Mouse (Mus musculus): ENCODE data around the gene Zfhx3. TPM values are rescaled to one million over a fixed set of nuclear protein-coding genes. Genes with fewer than 3 reads are reported as not detected.
"Not testable (repeated sequence)": the region's sequence is repeated elsewhere in the genome, so short reads cannot be mapped to it uniquely, and the experiment has no call there.

Zfhx3 gene
- total RNA-seq (2021): 1 to 10 TPM; 4.3 to 4.4 TPM

DNA sequence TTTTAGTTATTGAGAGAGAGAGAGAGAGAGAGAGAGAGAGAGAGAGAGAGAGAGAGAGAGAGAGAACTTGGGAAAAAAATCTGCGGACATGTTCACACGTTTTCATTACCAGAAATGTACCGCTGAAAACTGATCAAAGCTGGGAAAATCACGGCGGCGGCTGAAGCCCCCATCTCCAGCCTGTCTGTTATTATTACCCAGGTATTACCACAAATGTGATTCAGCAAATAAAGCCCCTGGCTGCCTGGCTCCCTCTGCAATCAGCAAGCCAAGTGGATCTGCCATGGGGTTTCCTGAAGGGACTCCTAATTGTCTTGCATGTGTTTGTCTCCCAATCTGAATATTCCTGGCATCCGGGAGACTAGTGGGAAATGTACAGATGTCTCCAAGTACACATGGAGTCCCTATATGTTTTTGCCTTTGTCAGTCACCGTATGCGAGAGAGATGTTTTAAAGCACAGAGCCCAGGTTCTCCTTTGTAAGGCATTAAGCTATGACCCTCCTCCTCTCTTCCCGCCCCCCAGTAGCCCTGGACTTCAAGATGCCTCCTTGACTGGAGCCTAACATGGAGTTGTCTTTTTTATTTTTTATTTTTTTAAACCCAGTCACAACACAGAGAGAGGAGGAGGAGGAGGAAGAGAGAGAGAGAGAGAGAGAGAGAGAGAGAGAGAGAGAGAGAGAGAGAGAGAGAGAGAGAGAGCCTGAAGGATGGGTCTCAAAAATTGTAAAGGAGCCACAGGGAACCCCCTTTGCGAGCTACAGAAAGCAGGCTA lies at the start of gene Zfhx3:
TSS of gene Zfhx3 (plus strand) at position 723 of the 773 bp plus-strand sequence.
- DNase-seq: no peak

GRCm38 (mm10) chr8:107918984-107919383 lies 23.5 kb upstream of the Zfhx3 start:
- DNase-seq: no peak

DNA sequence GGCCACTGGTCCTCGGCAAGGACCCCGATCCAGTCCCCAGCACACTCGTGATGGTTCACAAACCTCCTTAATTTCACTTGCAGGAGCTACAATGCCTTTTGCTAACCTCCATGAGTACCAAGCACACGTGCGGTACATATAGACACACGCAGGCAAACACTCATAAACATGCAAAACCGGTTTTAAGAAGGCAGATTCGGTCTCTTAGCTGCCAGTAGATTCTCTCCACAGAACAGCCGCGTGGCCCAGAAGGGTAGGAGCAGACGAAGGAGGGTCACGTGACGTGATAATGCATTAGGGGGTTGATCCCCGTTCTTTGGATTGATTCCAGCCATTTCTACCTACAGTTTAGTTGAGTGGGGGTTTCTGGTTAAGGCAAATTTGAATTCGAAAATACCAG lies 16.3 kb upstream of the Zfhx3 start:
- no peak for DNase-seq

- DNase-seq: no peak
Measured at GRCm38 (mm10) chr8:107936725-107937124, 5.7 kb upstream of the Zfhx3 start.

- not testable (repeated sequence) for DNase-seq
Measured at GRCm38 (mm10) chr8:107938231-107938630, 4.2 kb upstream of the Zfhx3 start.

GRCm38 (mm10) chr8:107940181-107940580 lies 2.3 kb upstream of the Zfhx3 start:
- DNase-seq: no peak

- no peak for DNase-seq
Measured at GRCm38 (mm10) chr8:107942752-107943510, 487 bp downstream of the Zfhx3 start.

DNA sequence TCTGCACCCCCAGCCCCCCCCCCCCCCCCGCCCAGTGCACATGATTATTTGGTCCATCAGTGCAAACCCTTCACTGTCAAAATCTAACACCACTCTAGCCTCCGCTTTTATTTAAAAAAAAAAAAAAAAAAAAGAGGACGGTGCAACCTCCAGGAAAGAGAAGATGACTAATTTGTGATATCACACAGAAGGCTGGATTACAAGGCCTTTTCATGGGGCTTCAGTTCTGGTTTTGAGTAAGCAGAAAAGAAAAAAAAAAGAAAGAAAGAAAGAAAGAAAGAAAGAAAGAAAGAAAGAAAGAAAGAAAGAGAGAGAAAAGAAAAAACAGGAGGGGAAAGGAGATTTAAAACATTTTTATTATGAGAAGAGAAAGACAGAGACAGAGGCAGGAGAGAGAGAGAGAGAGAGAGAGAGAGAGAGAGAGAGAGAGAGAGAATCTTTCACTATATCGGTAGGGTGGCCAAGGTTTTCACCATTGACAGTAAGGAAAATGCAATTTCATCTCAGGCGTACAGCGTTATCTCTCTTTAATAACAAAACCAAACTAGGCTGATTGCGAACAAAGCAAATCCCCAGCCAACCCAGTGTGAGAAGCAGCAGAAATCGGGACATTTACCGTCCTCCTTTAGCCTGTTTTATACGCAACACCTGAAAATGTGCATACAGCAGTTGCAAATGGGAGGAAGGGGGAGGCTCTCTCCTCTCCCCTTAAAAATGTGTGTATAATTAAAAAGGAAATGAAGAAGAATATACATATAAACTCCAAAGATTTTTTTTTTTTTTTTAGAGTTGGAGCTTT lies 1.3 kb downstream of the Zfhx3 start:
- no peak for DNase-seq

DNA sequence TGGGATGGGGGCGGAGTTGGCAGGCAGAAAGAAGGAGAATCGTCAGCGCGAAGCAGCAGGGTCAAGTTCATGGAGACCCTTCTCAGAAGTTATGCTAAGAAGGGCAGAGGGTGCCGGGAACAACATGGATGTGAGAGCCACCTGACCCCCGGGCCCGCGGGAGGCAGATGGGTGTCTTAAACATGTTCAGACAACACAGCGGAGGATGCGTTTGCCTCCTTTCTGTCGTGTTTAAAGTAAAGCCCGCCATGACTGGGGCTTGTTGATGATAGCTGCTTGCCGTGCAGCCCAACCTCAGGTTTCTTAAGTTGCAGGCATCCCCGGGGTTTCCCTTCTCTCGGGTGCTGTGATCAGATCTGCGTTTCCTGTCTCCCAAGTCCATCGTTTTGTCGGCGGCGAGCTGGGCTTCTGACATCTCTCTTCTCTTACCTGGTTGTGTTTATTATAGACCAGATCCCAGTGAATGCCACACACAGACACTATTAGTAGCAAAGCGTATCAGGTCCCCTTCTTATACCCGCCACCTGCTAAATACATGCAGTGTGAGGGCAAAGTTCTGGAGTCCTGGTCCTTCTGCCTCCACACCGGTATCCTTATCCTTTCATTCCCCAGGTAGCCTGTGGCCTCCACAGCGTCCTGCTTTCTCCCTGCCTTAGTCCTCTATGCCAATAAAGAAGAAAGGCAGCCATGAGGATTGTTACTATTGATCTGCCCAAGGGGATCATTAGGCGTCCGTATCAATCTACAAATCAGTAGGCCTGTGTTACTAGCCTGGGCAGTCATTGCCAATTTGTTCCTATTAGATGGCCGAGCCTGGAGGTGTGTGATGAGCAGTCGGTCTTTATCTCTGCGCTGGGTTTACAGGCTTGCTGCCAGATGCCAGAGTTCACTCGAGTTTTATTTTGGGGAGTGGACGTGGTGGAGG lies 2.5 kb downstream of the Zfhx3 start:
- no peak for DNase-seq

DNA sequence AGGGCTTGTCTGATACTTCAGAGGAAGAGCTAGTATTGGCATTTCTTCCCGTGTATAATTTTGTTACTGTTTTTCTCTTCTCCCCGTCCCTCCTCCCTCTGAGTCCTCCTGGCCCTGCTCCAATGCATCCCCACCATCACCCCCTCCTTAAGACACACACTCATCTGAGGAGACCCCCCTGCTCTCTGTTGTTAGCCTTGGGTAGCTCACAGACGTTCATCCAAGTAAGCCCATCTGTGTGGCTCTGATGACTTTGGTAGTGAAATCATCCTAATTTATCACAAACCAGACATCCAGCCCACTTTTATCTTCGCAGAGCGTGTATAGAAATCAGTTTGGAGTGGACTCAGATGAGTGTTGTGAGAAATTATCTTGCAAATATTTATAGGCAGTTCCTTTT lies 4.4 kb downstream of the Zfhx3 start:
- DNase-seq: no peak

DNA sequence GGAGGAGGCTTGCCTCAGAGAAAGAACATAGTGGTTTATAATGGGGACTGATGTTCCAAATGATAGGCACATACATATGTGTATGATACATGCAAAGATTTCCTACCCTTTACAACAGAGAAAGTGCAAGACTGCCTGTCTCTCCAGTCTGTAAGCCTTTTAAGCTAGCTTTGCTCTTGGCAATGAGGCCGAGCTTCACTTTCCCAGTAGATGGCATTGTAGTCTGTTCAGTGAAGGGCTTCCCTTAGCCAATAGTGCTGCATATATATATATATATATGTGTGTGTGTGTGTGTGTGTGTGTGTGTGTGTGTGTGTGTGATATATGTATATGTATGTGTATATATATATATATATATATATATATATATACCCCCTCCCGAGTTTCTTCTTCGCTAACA lies 13.4 kb downstream of the Zfhx3 start:
- DNase-seq: peak in 1 of 2 experiments; percentile 17

GRCm38 (mm10) chr8:107957566-107957965 lies 15.1 kb downstream of the Zfhx3 start:
- no peak for DNase-seq

- DNase-seq: no peak
Measured at GRCm38 (mm10) chr8:107960466-107960865, 18.0 kb downstream of the Zfhx3 start.

DNA sequence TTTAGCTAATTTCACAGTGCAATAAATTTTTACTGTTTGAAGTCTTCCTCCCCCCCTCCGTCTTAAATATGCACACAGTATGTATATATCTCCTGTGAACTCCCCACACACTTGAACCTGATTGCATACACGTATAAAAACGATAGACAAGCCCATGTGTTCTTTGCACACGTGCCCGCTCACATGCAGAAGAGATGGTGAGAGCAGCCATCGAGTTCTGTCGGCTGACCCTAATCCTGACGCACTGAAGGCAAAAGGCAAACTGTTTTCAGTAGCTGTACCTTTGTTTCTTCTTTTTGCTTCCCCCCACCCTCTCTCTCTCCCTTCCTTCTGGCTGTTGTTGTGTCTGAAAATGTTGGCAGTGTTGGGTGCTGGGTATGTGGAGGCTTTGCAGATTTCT lies 18.4 kb downstream of the Zfhx3 start:
- no peak for DNase-seq

GRCm38 (mm10) chr8:107972198-107972597 lies 29.8 kb downstream of the Zfhx3 start:
- DNase-seq: no peak

- DNase-seq: no peak
Measured at GRCm38 (mm10) chr8:107974451-107974850, 32.0 kb downstream of the Zfhx3 start.

- no peak for DNase-seq
Measured at GRCm38 (mm10) chr8:107978247-107978646, 35.8 kb downstream of the Zfhx3 start.

- DNase-seq: peak; percentile 43 to 56
Measured at GRCm38 (mm10) chr8:107980618-107981017, 38.2 kb downstream of the Zfhx3 start.

- DNase-seq: peak; percentile 52 to 53
Measured at GRCm38 (mm10) chr8:107986629-107987028, 44.2 kb downstream of the Zfhx3 start.

GRCm38 (mm10) chr8:107998874-107999273 lies 56.4 kb downstream of the Zfhx3 start:
- no peak for DNase-seq

DNA sequence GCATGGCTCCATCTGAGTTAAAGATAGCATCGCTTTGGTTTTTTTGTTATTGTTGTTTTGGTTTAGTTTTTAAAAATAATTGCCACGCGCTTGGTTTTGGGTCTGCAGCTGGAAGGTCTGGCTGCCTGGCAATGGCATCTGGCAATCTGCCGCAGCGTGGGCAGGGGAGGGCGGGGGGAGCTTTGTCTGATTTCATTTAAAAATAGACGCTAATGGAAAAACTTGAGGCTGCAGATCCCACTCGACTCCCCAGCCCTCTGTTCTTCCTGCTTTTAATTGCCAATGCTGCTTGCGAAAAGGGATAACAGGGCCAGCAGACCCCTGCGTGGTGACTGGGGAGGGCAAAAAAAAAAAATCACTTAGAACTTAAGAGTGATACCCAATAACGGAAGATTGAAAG lies 69.1 kb downstream of the Zfhx3 start:
- peak; percentile 39 to 46 for DNase-seq

- DNase-seq: no peak
Measured at GRCm38 (mm10) chr8:108017727-108018126, 75.3 kb downstream of the Zfhx3 start.

All from layer of hippocampus, postnatal 36 days (tissue).